Mouse (Mus musculus) CH12.LX (cell line): Measurements from ENCODE around the gene Nfia.

Source experiments
- CTCF ChIP-seq, 2 experiments: IDR thresholded peaks in 1 of 2; conservative IDR thresholded peaks in 1 of 2; 2 replicates each; pipeline ENCODE4 v1.5.1; 2011 to 2012; ENCODE audit warnings: low read depth in 2 of 2, low read length in 2 of 2, improper control_type of control experiment in 1 of 2, inconsistent platforms in 1 of 2, mild to moderate bottlenecking in 1 of 2, moderate library complexity in 1 of 2
- EP300 ChIP-seq: IDR thresholded peaks from 2 replicates; pipeline ENCODE4 v1.6.1; 2011; ENCODE audit warnings: low read length, improper control_type of control experiment
- GABPA ChIP-seq: IDR thresholded peaks from 2 replicates; pipeline ENCODE4 v1.6.1; 2012; ENCODE audit warnings: low read depth, low read length, improper control_type of control experiment, inconsistent platforms; ENCODE audit not compliant: insufficient replicate concordance
- MEF2A ChIP-seq: IDR thresholded peaks from 2 replicates; pipeline ENCODE4 v1.6.1; 2014; ENCODE audit warnings: low read depth, mild to moderate bottlenecking, inconsistent platforms, low read length, improper control_type of control experiment, borderline replicate concordance
- MYC ChIP-seq: IDR thresholded peaks from 2 replicates; pipeline ENCODE4 v1.6.1; 2011; ENCODE audit warnings: low read depth, mild to moderate bottlenecking, improper control_type of control experiment, low read length
- POLR2A ChIP-seq: IDR thresholded peaks from 2 replicates; pipeline ENCODE4 v1.6.1; 2011; ENCODE audit warnings: low read depth, mild to moderate bottlenecking, improper control_type of control experiment, low read length
- USF1 ChIP-seq: IDR thresholded peaks from 2 replicates; pipeline ENCODE4 v1.6.1; 2014; ENCODE audit warnings: low read depth, mild to moderate bottlenecking, inconsistent platforms, low read length, improper control_type of control experiment
- ZC3H11A ChIP-seq: IDR thresholded peaks from 2 replicates; pipeline ENCODE4 v1.6.1; 2012; ENCODE audit warnings: low read depth, mild to moderate bottlenecking, inconsistent platforms, low read length, improper control_type of control experiment

GRCm38 (mm10) chr4:97895940-97896339 is 123.4 kb downstream of the Nfia start:
- TF ChIP-seq GABPA (no peak), POLR2A (no peak), CTCF (conservative IDR thresholded peaks at IDR 0.05 in 1 of 2, IDR thresholded peaks at IDR 0.05 in 1 of 2; ENCODE audit: low read depth in 2 of 2, low read length in 2 of 2) (no peak), EP300 (no peak), ZC3H11A (no peak), MYC (no peak), MEF2A (no peak), USF1 (no peak)
